Mouse (Mus musculus) liver, embryonic 14.5 days (tissue): ENCODE measurements at regions not wholly inside any gene's neighbourhood (a gene's known extent, or its start where the extent isn't known, plus 50 kb on each side); places are given as distances from the start of the nearest gene placed in this dataset.

Experiments used
- CTCF ChIP-seq: IDR thresholded peaks from 2 replicates; pipeline ENCODE4 v1.5.1; 2016; ENCODE audit warnings: antibody characterized with exemption, low read depth, control low read depth
- EP300 ChIP-seq: IDR thresholded peaks from 2 replicates; pipeline ENCODE4 v1.6.1; 2016; ENCODE audit warnings: antibody characterized with exemption, low read depth

GRCm38 (mm10) chr2:158912631-158913258, 118.1 kb downstream of the Dhx35 start:
- TF ChIP-seq EP300 (no peak), CTCF (peak; percentile 81)
